Mouse (Mus musculus) liver, embryonic 13.5 days (tissue): ENCODE measurements at regions not wholly inside any gene's neighbourhood (a gene's known extent, or its start where the extent isn't known, plus 50 kb on each side); places are given as distances from the start of the nearest gene placed in this dataset.

Source experiments
- ATAC-seq: fragments of 200-750 bp; cut with Nextera tagmentation; 2 replicates; pipeline ENCODE4 v1.8.0; 2017; ENCODE audit warnings: low read depth, mild to moderate bottlenecking, moderate number of reproducible peaks, moderate library complexity
- DNase-seq: peaks from one replicate; pipeline ENCODE4 v3.0.0; 2022
- H3K27ac ChIP-seq: fragments of 300-500 bp; sonication (generic); 2 replicates; pipeline ENCODE4 v1.5.1; 2015; ENCODE audit warnings: moderate library complexity, mild to moderate bottlenecking, inconsistent platforms
- H3K27me3 ChIP-seq: fragments of 300-500 bp; sonication (generic); 2 replicates; pipeline ENCODE4 v1.6.1; 2015; ENCODE audit warnings: mild to moderate bottlenecking, inconsistent platforms
- H3K36me3 ChIP-seq: fragments of 300-500 bp; sonication (generic); 2 replicates; pipeline ENCODE4 v1.6.1; 2015; ENCODE audit warnings: mild to moderate bottlenecking, inconsistent platforms
- H3K4me1 ChIP-seq: fragments of 300-500 bp; sonication (generic); replicated peaks from 2 replicates; pipeline ENCODE4 v1.6.1; 2015; ENCODE audit warnings: inconsistent platforms
- H3K4me2 ChIP-seq: fragments of 300-500 bp; sonication (generic); 2 replicates; pipeline ENCODE4 v1.6.1; 2015; ENCODE audit warnings: inconsistent platforms, mild to moderate bottlenecking, moderate library complexity
- H3K4me3 ChIP-seq: fragments of 300-500 bp; sonication (generic); replicated peaks from 2 replicates; pipeline ENCODE4 v1.5.1; 2015; ENCODE audit warnings: mild to moderate bottlenecking, inconsistent platforms
- H3K9ac ChIP-seq: fragments of 300-500 bp; sonication (generic); 2 replicates; pipeline ENCODE4 v1.6.1; 2015; ENCODE audit warnings: mild to moderate bottlenecking, inconsistent platforms
- H3K9me3 ChIP-seq: fragments of 300-500 bp; sonication (generic); replicated peaks from 2 replicates; pipeline ENCODE4 v1.6.1; 2016; ENCODE audit warnings: inconsistent platforms
- WGBS: fragments of 180-500 bp; shearing (Covaris S2); methylation state at CpG from one replicate; pipeline ENCODE4 v1.1.7; 2015; ENCODE audit not compliant: insufficient replicate concordance; 5-methylcytosine and 5-hydroxymethylcytosine counted together

DNA sequence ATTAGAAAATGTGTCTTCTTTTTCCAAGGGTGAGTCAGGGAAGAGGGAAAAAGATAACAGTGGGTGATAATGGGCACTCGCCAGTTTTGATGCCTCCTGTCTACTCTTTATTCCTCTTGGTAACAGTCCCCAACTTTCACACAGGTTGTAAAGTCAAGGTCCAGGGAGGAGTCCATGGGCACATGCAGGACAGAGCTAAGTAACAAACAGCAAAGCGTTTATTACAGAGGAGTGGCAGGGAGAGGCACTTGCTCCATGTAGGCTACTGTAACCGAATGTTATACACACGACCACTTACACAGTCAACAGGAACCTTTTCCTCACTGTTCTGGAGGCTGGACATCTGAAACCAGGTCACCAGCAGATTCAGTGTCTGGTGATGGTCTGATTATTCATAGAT lies 56.7 kb upstream of the Rapgef5 start:
- 53% methylated on average over 4 of the region's 4 CpGs for WGBS
- DNase-seq (no peak), ATAC-seq (no peak)
- no peaks in the 10 kb centered on the region for H3K36me3 ChIP-seq
- H3K4me1 ChIP-seq: no peaks in the 10 kb centered on the region
- H3K9ac ChIP-seq: no peak overlapping the region
- H3K27ac ChIP-seq: no peak overlapping the region
- no peak overlapping the region for H3K4me2 ChIP-seq
- H3K4me3 ChIP-seq: no peak overlapping the region
- no peaks in the 10 kb centered on the region for H3K9me3 ChIP-seq
- H3K27me3 ChIP-seq: no peaks in the 10 kb centered on the region

DNA sequence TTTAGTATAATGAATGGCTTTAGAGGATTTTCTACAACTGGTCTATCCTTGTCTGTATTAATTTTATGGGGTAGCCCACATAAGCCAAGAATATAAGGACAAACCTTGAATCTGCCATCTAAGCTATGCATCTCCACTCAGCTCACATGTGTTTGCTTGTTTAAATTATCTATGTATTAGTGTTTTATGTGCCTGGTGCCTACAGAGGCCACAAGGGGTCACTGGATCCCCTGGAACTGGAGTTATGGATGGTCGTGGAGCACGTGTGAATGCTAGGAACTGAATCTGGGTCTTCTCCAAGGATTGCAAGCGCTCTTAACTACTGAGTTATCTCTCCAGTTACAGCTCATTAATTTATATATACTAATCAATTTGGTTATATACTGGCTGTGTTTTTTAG lies 51.1 kb upstream of the Rapgef5 start:
- H3K9me3 ChIP-seq: no peaks in the 10 kb centered on the region
- no peak overlapping the region for H3K4me2 ChIP-seq
- no peak overlapping the region for H3K9ac ChIP-seq
- H3K4me1 ChIP-seq: no peaks in the 10 kb centered on the region
- DNase-seq (no peak), ATAC-seq (no peak)
- H3K36me3 ChIP-seq: no peaks in the 10 kb centered on the region
- H3K27ac ChIP-seq: no peak overlapping the region
- H3K4me3 ChIP-seq: no peak overlapping the region
- no peaks in the 10 kb centered on the region for H3K27me3 ChIP-seq
- 64% methylated on average over 3 of the region's 3 CpGs for WGBS

DNA sequence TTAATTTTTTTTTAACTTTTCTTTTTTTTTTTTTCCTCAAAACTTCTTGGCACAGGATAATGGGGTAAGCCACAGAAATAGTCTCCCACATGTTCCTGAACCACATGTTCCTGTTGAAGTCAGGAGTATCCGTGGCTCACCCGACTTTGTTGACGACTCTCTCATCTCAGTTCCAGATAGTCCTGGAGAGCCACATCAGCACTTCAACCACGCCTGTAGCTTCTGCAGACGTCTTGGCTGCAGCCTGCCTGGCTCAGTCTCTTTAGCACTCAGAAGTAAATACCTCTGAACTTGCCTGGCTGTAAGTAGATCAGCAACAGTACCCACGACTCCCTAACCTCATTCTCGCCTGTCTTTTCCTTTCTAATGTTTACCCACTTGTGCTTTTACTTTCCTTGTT lies 50.3 kb upstream of the Rapgef5 start:
- 36% methylated on average over 7 of the region's 7 CpGs for WGBS
- DNase-seq (no peak), ATAC-seq (no peak)
- Histone ChIP-seq H3K27me3 (no peaks in the 10 kb centered on the region), H3K9ac (no peak overlapping the region), H3K27ac (no peak overlapping the region), H3K9me3 (no peaks in the 10 kb centered on the region), H3K4me1 (no peaks in the 10 kb centered on the region), H3K4me3 (no peak overlapping the region), H3K4me2 (no peak overlapping the region), H3K36me3 (no peaks in the 10 kb centered on the region)
